Mouse (Mus musculus): Measurements from ENCODE around the gene Mcrip2. TPM values are rescaled to one million over a fixed set of nuclear protein-coding genes. Genes with fewer than 3 reads are reported as not detected.
A peak's percentile ranks its signal among the peaks of the same experiment; 100 is the strongest.

Mcrip2 gene
- polyA plus RNA-seq, 1 experiment from 2014 or later: 11.1 TPM

- H3K36me3 ChIP-seq: peaks cover 47% of the 10 kb centered on the region
- WGBS: 95% methylated on average over 27 of the region's 27 CpGs
- no peak overlapping the region; the same call in 1 of the 2 replicates for H3K27ac ChIP-seq
- H3K9ac ChIP-seq: no peak overlapping the region
- ATAC-seq (ENCODE audit: insufficient number of reproducible peaks, insufficient read depth, low FRiP score, low TSS enrichment, low read depth): no peak
- H3K4me3 ChIP-seq: no peak overlapping the region
- no peak overlapping the region for H3K4me2 ChIP-seq
- H3K4me1 ChIP-seq: peaks cover 55% of the 10 kb centered on the region
- no peaks in the 10 kb centered on the region for H3K9me3 ChIP-seq
- H3K27me3 ChIP-seq: peaks cover 12% of the 10 kb centered on the region
Observed at GRCm38 (mm10) chr17:25825984-25826570, 42.5 kb downstream of the Mcrip2 start.

GRCm38 (mm10) chr17:25825311-25825710, 43.3 kb downstream of the Mcrip2 start:
- 81% methylated on average over 6 of the region's 6 CpGs for WGBS
- H3K27ac ChIP-seq: no peak overlapping the region
- peak overlapping the region; percentile 93; the same call in 1 of the 2 replicates for H3K4me2 ChIP-seq
- no peak overlapping the region for H3K4me3 ChIP-seq
- no peak for ATAC-seq (ENCODE audit: insufficient number of reproducible peaks, insufficient read depth, low FRiP score, low TSS enrichment, low read depth)
- H3K4me1 ChIP-seq: peaks cover 48% of the 10 kb centered on the region
- no peaks in the 10 kb centered on the region for H3K9me3 ChIP-seq
- peaks cover 18% of the 10 kb centered on the region for H3K27me3 ChIP-seq
- H3K9ac ChIP-seq: peak overlapping the region; percentile 11; the same call in 1 of the 2 replicates
- H3K36me3 ChIP-seq: peaks cover 39% of the 10 kb centered on the region

- Histone ChIP-seq H3K9ac (peak overlapping the region; percentile 85), H3K27me3 (peaks cover 26% of the 10 kb centered on the region), H3K4me1 (peaks cover 42% of the 10 kb centered on the region), H3K27ac (no peak overlapping the region), H3K9me3 (no peaks in the 10 kb centered on the region), H3K36me3 (peaks cover 32% of the 10 kb centered on the region), H3K4me2 (peak overlapping the region; percentile 93), H3K4me3 (peak overlapping the region; percentile 65)
- ATAC-seq (ENCODE audit: insufficient number of reproducible peaks, insufficient read depth, low FRiP score, low TSS enrichment, low read depth): no peak
- 69% methylated on average over 16 of the region's 17 CpGs for WGBS
Observed at GRCm38 (mm10) chr17:25824362-25825142, 44.0 kb downstream of the Mcrip2 start.

- WGBS: under 1% methylated on average over 18 of the region's 18 CpGs
- Histone ChIP-seq H3K27ac (peak within 1 kb of the TSS; percentile 62), H3K27me3 (peaks cover 37% of the 10 kb centered on the region), H3K9ac (peak within 1 kb of the TSS; percentile 85), H3K9me3 (no peaks in the 10 kb centered on the region), H3K4me1 (peaks cover 42% of the 10 kb centered on the region), H3K4me2 (peak within 1 kb of the TSS; percentile 93), H3K4me3 (peak within 1 kb of the TSS; percentile 65), H3K36me3 (peaks cover 31% of the 10 kb centered on the region)
- peak; percentile 34; the same call in 1 of the 2 replicates for ATAC-seq (ENCODE audit: insufficient number of reproducible peaks, insufficient read depth, low FRiP score, low TSS enrichment, low read depth)
Observed at GRCm38 (mm10) chr17:25823452-25823851, 45.1 kb downstream of the Mcrip2 start, which contains the start of gene Wdr24. Gene Wdr24 (plus strand): TSS chr17:25823627.

GRCm38 (mm10) chr17:25818851-25819780, 49.4 kb downstream of the Mcrip2 start:
- Histone ChIP-seq H3K9me3 (no peaks in the 10 kb centered on the region), H3K27ac (no peak overlapping the region), H3K4me1 (peaks cover 12% of the 10 kb centered on the region), H3K4me2 (peak overlapping the region; percentile 49), H3K36me3 (no peaks in the 10 kb centered on the region), H3K27me3 (peaks cover 67% of the 10 kb centered on the region), H3K9ac (peak overlapping the region; percentile 12; the same call in 1 of the 2 replicates), H3K4me3 (peak overlapping the region; percentile 16)
- 6% methylated on average over 46 of the region's 46 CpGs for WGBS
- no peak for ATAC-seq (ENCODE audit: insufficient number of reproducible peaks, insufficient read depth, low FRiP score, low TSS enrichment, low read depth)

- H3K27me3 ChIP-seq: peaks cover 75% of the 10 kb centered on the region
- WGBS: 80% methylated on average over 11 of the region's 11 CpGs
- no peak for ATAC-seq (ENCODE audit: insufficient number of reproducible peaks, insufficient read depth, low FRiP score, low TSS enrichment, low read depth)
Observed at GRCm38 (mm10) chr17:25817662-25818061, 50.9 kb downstream of the Mcrip2 start.

More at GRCm38 (mm10) chr17:25817662-25818061, 50.9 kb downstream of the Mcrip2 start:
- Histone ChIP-seq H3K27ac (no peak overlapping the region), H3K36me3 (no peaks in the 10 kb centered on the region), H3K4me3 (no peak overlapping the region), H3K9ac (no peak overlapping the region), H3K9me3 (no peaks in the 10 kb centered on the region), H3K4me1 (peaks cover 12% of the 10 kb centered on the region; the same call in 1 of the 2 replicates), H3K4me2 (no peak overlapping the region)

Small RNA genes within 50 kb of the gene (microRNA-seq; reads per million reads assigned to microRNA genes)
- 1.7 reads per million for gene Mir3082

Other genes starting within 250 kb of the Mcrip2 start
- gene Gng13, start 151.6 kb downstream of the Mcrip2 start, polyA plus RNA-seq (2015; fragmentation: Nextera tagmentation; extraction: Ambion mirVana): 5.8 and 10.3 TPM in 2 replicates
- 31.6 and 35.9 TPM in 2 replicates for gene Chtf18, start 141.3 kb downstream of the Mcrip2 start, polyA plus RNA-seq (2015; fragmentation: Nextera tagmentation; extraction: Ambion mirVana)
- gene Rpusd1, start 141.1 kb downstream of the Mcrip2 start, polyA plus RNA-seq (2015; fragmentation: Nextera tagmentation; extraction: Ambion mirVana): 28.0 and 28.9 TPM in 2 replicates
- gene Mslnl, start 132.7 kb downstream of the Mcrip2 start, polyA plus RNA-seq (2015; fragmentation: Nextera tagmentation; extraction: Ambion mirVana): 0.83 TPM in 1 of 2 replicates, not detected in the other
- gene Msln, start 114.4 kb downstream of the Mcrip2 start, polyA plus RNA-seq (2015; fragmentation: Nextera tagmentation; extraction: Ambion mirVana): 0.17 and 0.42 TPM in 2 replicates
- 24.7 and 24.9 TPM in 2 replicates for gene Narfl, start 95.0 kb downstream of the Mcrip2 start, polyA plus RNA-seq (2015; fragmentation: Nextera tagmentation; extraction: Ambion mirVana)
- gene Haghl, start 83.1 kb downstream of the Mcrip2 start, polyA plus RNA-seq (2015; fragmentation: Nextera tagmentation; extraction: Ambion mirVana): 74.6 and 89.5 TPM in 2 replicates
- 0.20 and 0.25 TPM in 2 replicates for gene Ccdc78, start 82.2 kb downstream of the Mcrip2 start, polyA plus RNA-seq (2015; fragmentation: Nextera tagmentation; extraction: Ambion mirVana)
- 65.3 and 78.1 TPM in 2 replicates for gene Fam173a, start 75.9 kb downstream of the Mcrip2 start, polyA plus RNA-seq (2015; fragmentation: Nextera tagmentation; extraction: Ambion mirVana)
- not detected in 2 replicates for gene AC134908.4, start 73.1 kb downstream of the Mcrip2 start, polyA plus RNA-seq (2015; fragmentation: Nextera tagmentation; extraction: Ambion mirVana)
- gene Metrn, start 71.6 kb downstream of the Mcrip2 start, polyA plus RNA-seq (2015; fragmentation: Nextera tagmentation; extraction: Ambion mirVana): 43.4 and 50.1 TPM in 2 replicates
- gene Fbxl16, start 59.7 kb downstream of the Mcrip2 start, polyA plus RNA-seq (2015; fragmentation: Nextera tagmentation; extraction: Ambion mirVana): 3.6 and 4.2 TPM in 2 replicates
- 26.5 and 30.0 TPM in 2 replicates for gene Wdr24, start 45.1 kb downstream of the Mcrip2 start, polyA plus RNA-seq (2015; fragmentation: Nextera tagmentation; extraction: Ambion mirVana)
- 48.3 and 52.8 TPM in 2 replicates for gene Jmjd8, start 39.9 kb downstream of the Mcrip2 start, polyA plus RNA-seq (2015; fragmentation: Nextera tagmentation; extraction: Ambion mirVana)
- 319 and 353 TPM in 2 replicates for gene Stub1, start 35.4 kb downstream of the Mcrip2 start, polyA plus RNA-seq (2015; fragmentation: Nextera tagmentation; extraction: Ambion mirVana)
- 1.4 and 2.7 TPM in 2 replicates for gene Rhbdl1, start 31.5 kb downstream of the Mcrip2 start, polyA plus RNA-seq (2015; fragmentation: Nextera tagmentation; extraction: Ambion mirVana)
- gene Gm20683, start 27.0 kb downstream of the Mcrip2 start, polyA plus RNA-seq (2015; fragmentation: Nextera tagmentation; extraction: Ambion mirVana): 1.3 and 2.9 TPM in 2 replicates
- 26.4 and 31.4 TPM in 2 replicates for gene Rhot2, start 23.9 kb downstream of the Mcrip2 start, polyA plus RNA-seq (2015; fragmentation: Nextera tagmentation; extraction: Ambion mirVana)
- gene Wdr90, start 7.3 kb downstream of the Mcrip2 start, polyA plus RNA-seq (2015; fragmentation: Nextera tagmentation; extraction: Ambion mirVana): 30.0 and 31.2 TPM in 2 replicates
- gene Mettl26, start 6.3 kb upstream of the Mcrip2 start, polyA plus RNA-seq (2015; fragmentation: Nextera tagmentation; extraction: Ambion mirVana): 47.1 and 50.6 TPM in 2 replicates
- gene Wfikkn1, start 12.1 kb upstream of the Mcrip2 start, polyA plus RNA-seq (2015; fragmentation: Nextera tagmentation; extraction: Ambion mirVana): 0.56 and 0.73 TPM in 2 replicates
- gene Rab40c, start 51.0 kb upstream of the Mcrip2 start, polyA plus RNA-seq (2015; fragmentation: Nextera tagmentation; extraction: Ambion mirVana): 32.9 and 36.6 TPM in 2 replicates
- gene Pigq, start 76.2 kb upstream of the Mcrip2 start, polyA plus RNA-seq (2015; fragmentation: Nextera tagmentation; extraction: Ambion mirVana): 50.6 and 53.8 TPM in 2 replicates
- gene Nhlrc4, start 76.2 kb upstream of the Mcrip2 start, polyA plus RNA-seq (2015; fragmentation: Nextera tagmentation; extraction: Ambion mirVana): not detected in 2 replicates
- gene A930017K11Rik, start 83.8 kb upstream of the Mcrip2 start, polyA plus RNA-seq (2015; fragmentation: Nextera tagmentation; extraction: Ambion mirVana): 0.18 and 0.26 TPM in 2 replicates
- gene Capn15, start 117.0 kb upstream of the Mcrip2 start, polyA plus RNA-seq (2015; fragmentation: Nextera tagmentation; extraction: Ambion mirVana): 23.4 and 24.2 TPM in 2 replicates
- gene Rab11fip3, start 200.8 kb upstream of the Mcrip2 start, polyA plus RNA-seq (2015; fragmentation: Nextera tagmentation; extraction: Ambion mirVana): 22.8 and 23.5 TPM in 2 replicates
- gene Decr2, start 221.6 kb upstream of the Mcrip2 start, polyA plus RNA-seq (2015; fragmentation: Nextera tagmentation; extraction: Ambion mirVana): 42.9 and 44.9 TPM in 2 replicates
- 138 and 142 TPM in 2 replicates for gene Nme4, start 226.8 kb upstream of the Mcrip2 start, polyA plus RNA-seq (2015; fragmentation: Nextera tagmentation; extraction: Ambion mirVana)
- gene Tmem8, start 244.5 kb upstream of the Mcrip2 start, polyA plus RNA-seq (2015; fragmentation: Nextera tagmentation; extraction: Ambion mirVana): 1.4 and 1.7 TPM in 2 replicates